Mouse (Mus musculus): ENCODE measurements around the gene Defb22.

- TF ChIP-seq CTCF (IDR thresholded peaks at IDR 0.05; ENCODE audit: low read depth) (no peak), EP300 (IDR thresholded peaks at IDR 0.05; ENCODE audit: low read depth) (no peak)
These were observed 46.7 kb downstream of the Defb22 start for GRCm38 (mm10) chr2:152443281-152443680.
